Mouse (Mus musculus) heart, embryonic 16.5 days (tissue): ENCODE results near the gene Dbx1. TPM values are rescaled to one million over a fixed set of nuclear protein-coding genes. Genes with fewer than 3 reads are reported as not detected.

ENCODE experiments used
- ATAC-seq: fragments of 200-750 bp; cut with Nextera tagmentation; replicated peaks from 2 replicates; pipeline ENCODE4 v1.8.0; 2017; ENCODE audit warnings: moderate number of reproducible peaks; ENCODE audit not compliant: insufficient read depth, low FRiP score; ENCODE audit errors: extremely low read depth
- H3K27ac ChIP-seq: fragments of 300-500 bp; sonication (generic); 2 replicates; pipeline ENCODE4 v1.5.1; 2014; ENCODE audit warnings: mild to moderate bottlenecking, low read length, control low read depth, moderate library complexity
- H3K27me3 ChIP-seq: fragments of 300-500 bp; sonication (generic); 2 replicates; pipeline ENCODE4 v1.6.1; 2014; ENCODE audit warnings: low read length, mixed read lengths; ENCODE audit not compliant: control insufficient read depth, insufficient read depth
- H3K36me3 ChIP-seq: fragments of 300-500 bp; sonication (generic); 2 replicates; pipeline ENCODE4 v1.6.1; 2014; ENCODE audit not compliant: control insufficient read depth, insufficient read depth
- H3K4me1 ChIP-seq: fragments of 300-500 bp; sonication (generic); 2 replicates; pipeline ENCODE4 v1.6.1; 2014; ENCODE audit warnings: low read length, mixed read lengths; ENCODE audit not compliant: control insufficient read depth, insufficient read depth
- H3K4me2 ChIP-seq: fragments of 300-500 bp; sonication (generic); 2 replicates; pipeline ENCODE4 v1.6.1; 2014; ENCODE audit warnings: low read depth, mild to moderate bottlenecking, control low read depth, low read length
- H3K4me3 ChIP-seq: fragments of 300-500 bp; sonication (generic); 2 replicates; pipeline ENCODE4 v1.5.1; 2014; ENCODE audit warnings: mild to moderate bottlenecking, control low read depth, low read length
- H3K9ac ChIP-seq: fragments of 300-500 bp; sonication (generic); 2 replicates; pipeline ENCODE4 v1.6.1; 2014; ENCODE audit warnings: low read length, control low read depth
- H3K9me3 ChIP-seq: fragments of 300-500 bp; sonication (generic); replicated peaks from 2 replicates; pipeline ENCODE4 v1.6.1; 2016; ENCODE audit warnings: low read length; ENCODE audit not compliant: control insufficient read depth
- WGBS: fragments of 180-500 bp; shearing (Covaris S2); extraction: QIAGEN DNeasy Blood & Tissue Kit; methylation state at CpG from one replicate; pipeline ENCODE4 v1.1.7; 2014; 5-methylcytosine and 5-hydroxymethylcytosine counted together
- polyA plus RNA-seq: library from polyadenylated mRNA; unstranded; fragments of >200 nt; fragmentation: Nextera tagmentation; extraction: Ambion mirVana; gene quantifications from 2 replicates; pipeline ENCODE4 v1.2.1, GENCODE M21; 2015

Gene Dbx1
- polyA plus RNA-seq, 1 experiment from 2014 or later = not detected

DNA sequence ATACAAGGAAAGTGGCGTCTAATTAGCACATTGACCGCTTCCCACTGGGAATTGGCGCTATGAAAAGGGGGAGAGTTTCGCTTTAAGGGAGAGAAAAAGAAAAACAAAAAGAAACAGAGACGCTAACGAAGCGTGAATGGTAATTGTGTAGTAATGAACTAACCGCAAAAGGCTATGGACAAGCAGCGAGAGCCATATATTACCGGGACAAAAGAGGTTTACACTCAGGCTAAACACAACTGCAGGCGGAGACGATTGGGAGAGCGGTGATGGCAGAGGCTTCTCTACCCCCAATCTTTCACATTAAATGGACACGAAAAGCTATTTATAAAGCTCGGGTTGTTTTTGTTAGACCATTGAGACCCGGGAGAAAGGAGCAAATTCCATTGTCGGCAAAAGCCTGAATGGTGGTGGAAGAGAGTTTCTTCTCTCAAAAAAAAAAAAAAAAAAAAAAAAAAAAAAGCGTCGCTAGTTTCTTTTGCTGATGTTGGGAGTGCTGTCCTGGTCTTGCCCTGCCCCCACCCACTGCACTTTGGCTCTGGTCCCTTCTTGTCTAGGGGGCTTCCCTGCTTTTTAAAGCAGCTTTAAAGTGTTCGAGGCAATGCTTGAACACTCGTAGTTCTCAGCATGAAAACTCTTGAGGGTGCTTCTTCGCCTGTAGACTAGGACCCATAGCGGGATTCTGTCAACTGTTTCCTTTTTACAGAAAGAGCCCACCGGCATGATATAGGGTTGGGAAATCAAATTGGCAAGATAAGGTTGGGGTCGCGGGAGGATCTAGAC, 2.2 kb downstream of the Dbx1 start:
- H3K4me3 ChIP-seq = peak overlapping the region; percentile 48
- H3K27ac ChIP-seq = no peak overlapping the region
- H3K36me3 ChIP-seq = no peaks in the 10 kb centered on the region
- WGBS = 1% methylated on average over 25 of the region's 26 CpGs
- peaks cover 13% of the 10 kb centered on the region for H3K4me1 ChIP-seq
- no peaks in the 10 kb centered on the region for H3K9me3 ChIP-seq
- ATAC-seq = no peak
- H3K9ac ChIP-seq = no peak overlapping the region
- peak overlapping the region; percentile 66 for H3K4me2 ChIP-seq
- H3K27me3 ChIP-seq = peaks cover 72% of the 10 kb centered on the region

DNA sequence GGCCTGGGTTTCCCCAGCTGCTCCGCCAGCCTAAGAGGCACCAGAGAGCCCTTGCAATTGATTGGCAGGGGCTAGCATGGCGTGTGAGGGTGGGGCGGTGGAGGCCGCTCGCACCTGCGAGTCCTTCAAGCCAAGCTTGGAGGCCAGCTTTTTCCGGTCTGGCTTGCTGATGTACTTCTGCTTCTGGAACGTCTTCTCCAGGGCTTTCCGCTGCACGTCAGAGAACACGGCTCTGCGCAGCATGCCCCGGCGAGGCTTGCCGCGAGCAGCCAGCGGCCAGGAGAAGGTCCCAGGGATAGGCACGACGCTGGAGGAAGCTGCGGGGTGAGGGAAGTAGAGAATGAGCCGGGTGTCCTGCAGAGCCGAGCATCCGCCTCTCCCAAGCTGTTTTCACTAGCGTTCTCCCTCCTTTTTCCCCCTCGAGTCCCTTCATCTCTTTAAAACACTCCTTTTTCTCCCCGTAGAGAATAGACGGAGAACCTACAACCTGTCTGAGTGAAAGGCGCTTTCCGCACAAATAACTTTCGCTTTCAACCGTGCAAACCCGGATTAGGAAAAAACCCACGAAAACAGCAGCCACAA, 3.2 kb downstream of the Dbx1 start:
- no peaks in the 10 kb centered on the region for H3K9me3 ChIP-seq
- H3K4me2 ChIP-seq = peak overlapping the region; percentile 66
- no peak overlapping the region for H3K27ac ChIP-seq
- no peak overlapping the region for H3K9ac ChIP-seq
- H3K4me3 ChIP-seq = peak overlapping the region; percentile 48
- no peaks in the 10 kb centered on the region for H3K36me3 ChIP-seq
- under 1% methylated on average over 33 of the region's 33 CpGs for WGBS
- peak; percentile 63 for ATAC-seq
- peaks cover 13% of the 10 kb centered on the region for H3K4me1 ChIP-seq
- peaks cover 75% of the 10 kb centered on the region for H3K27me3 ChIP-seq

DNA sequence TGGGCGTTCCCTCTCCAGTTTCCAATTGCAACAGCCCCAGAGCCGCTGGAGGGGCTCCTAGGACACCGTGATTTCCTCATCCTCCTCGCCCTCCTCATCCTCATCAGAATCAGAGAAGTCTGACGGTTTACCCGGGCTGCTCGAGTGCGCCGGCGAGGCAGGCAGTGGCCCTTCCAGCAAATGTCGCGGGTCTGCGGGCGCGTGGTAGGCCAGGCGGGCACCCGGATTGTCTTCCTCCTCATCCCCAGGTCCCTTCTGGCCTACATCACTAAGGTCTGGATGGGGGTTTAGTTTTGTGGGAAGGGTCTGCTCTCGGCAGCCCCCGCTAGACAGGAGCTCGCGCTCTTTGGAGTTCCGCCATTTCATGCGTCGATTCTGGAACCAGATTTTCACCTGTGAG, 4.3 kb downstream of the Dbx1 start:
- no peak overlapping the region for H3K4me2 ChIP-seq
- no peak for ATAC-seq
- H3K27me3 ChIP-seq = peaks cover 75% of the 10 kb centered on the region
- no peak overlapping the region for H3K9ac ChIP-seq
- peak overlapping the region; percentile 0; the same call in 1 of the 2 replicates for H3K4me3 ChIP-seq
- peaks cover 13% of the 10 kb centered on the region for H3K4me1 ChIP-seq
- 3% methylated on average over 24 of the region's 24 CpGs for WGBS
- no peaks in the 10 kb centered on the region for H3K36me3 ChIP-seq
- no peak overlapping the region for H3K27ac ChIP-seq
- no peaks in the 10 kb centered on the region for H3K9me3 ChIP-seq

DNA sequence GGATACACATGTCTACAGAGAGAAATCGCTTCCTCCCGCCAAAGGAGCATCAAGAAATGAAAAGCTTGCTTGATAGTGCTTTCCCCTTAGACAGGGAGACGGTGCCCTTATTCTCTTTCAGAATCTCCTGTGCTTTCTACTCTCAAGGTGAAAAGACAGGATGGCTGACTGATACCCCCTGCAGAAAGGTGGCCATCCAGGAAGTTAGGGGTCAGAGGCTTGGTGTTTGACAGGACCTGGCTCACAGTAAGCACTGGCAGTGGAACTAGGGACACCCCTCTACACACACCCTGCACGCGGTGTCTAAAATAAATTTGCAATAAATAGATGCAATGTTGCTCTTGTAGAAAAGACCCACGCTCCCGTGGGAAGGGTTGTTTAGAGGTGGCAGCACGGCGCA, 4.8 kb downstream of the Dbx1 start:
- Histone ChIP-seq H3K4me3 (no peak overlapping the region), H3K27me3 (peaks cover 75% of the 10 kb centered on the region), H3K4me2 (no peak overlapping the region), H3K9me3 (no peaks in the 10 kb centered on the region), H3K9ac (no peak overlapping the region), H3K27ac (no peak overlapping the region), H3K36me3 (no peaks in the 10 kb centered on the region), H3K4me1 (peaks cover 13% of the 10 kb centered on the region)
- ATAC-seq = no peak
- 13% methylated on average over 9 of the region's 9 CpGs for WGBS

DNA sequence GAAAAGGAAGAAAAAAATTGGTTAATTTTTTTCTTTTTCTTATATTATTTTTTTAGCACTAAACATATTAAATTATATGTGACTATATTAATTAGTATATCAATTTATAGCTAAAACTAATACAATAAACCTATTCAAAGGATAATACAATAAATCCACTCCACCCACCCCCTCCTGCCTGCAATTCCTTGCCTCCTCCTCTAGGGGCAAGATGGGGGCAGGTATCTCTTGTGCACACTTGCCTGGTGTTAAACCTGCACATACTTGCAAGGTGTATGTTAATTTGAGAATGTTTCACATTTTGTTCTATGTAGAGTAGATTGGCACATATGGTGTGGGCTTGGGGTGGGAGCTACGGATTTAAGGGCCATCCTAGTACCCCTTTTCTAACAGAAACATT, 16.5 kb downstream of the Dbx1 start:
- Histone ChIP-seq H3K36me3 (no peaks in the 10 kb centered on the region), H3K9ac (no peak overlapping the region), H3K4me2 (no peak overlapping the region), H3K4me3 (no peak overlapping the region), H3K9me3 (no peaks in the 10 kb centered on the region), H3K4me1 (no peaks in the 10 kb centered on the region), H3K27me3 (0 out of 2 replicates have a peak, but pooled peaks cover 2% of the 10 kb centered on the region), H3K27ac (no peak overlapping the region)
- no peak for ATAC-seq
- WGBS = 68% methylated on average over 1 of the region's 1 CpGs

DNA sequence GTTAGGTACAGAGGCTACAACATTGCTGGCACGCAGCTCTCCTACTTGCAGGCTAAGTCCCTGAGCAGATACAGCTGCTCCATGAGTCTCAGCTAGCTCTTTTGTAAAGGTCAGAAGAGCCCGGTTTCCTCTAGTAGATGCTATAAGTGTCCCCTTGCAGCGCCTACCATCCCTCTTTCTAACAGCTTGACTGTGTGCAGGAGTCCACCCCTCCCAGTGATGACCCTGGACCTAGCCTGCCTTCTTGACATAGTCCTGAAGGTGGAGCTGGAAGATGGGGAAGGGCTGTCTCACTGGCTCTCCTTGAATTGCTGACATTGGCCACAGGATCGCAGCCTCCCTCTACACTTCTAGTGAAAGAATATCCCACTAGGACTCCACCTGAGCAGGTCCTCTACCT, 19.6 kb downstream of the Dbx1 start:
- no peak overlapping the region for H3K9ac ChIP-seq
- 72% methylated on average over 4 of the region's 4 CpGs for WGBS
- H3K36me3 ChIP-seq = no peaks in the 10 kb centered on the region
- no peak overlapping the region for H3K27ac ChIP-seq
- H3K9me3 ChIP-seq = no peaks in the 10 kb centered on the region
- no peaks in the 10 kb centered on the region for H3K4me1 ChIP-seq
- no peak for ATAC-seq
- no peak overlapping the region for H3K4me3 ChIP-seq
- no peak overlapping the region for H3K4me2 ChIP-seq
- no peaks in the 10 kb centered on the region for H3K27me3 ChIP-seq

DNA sequence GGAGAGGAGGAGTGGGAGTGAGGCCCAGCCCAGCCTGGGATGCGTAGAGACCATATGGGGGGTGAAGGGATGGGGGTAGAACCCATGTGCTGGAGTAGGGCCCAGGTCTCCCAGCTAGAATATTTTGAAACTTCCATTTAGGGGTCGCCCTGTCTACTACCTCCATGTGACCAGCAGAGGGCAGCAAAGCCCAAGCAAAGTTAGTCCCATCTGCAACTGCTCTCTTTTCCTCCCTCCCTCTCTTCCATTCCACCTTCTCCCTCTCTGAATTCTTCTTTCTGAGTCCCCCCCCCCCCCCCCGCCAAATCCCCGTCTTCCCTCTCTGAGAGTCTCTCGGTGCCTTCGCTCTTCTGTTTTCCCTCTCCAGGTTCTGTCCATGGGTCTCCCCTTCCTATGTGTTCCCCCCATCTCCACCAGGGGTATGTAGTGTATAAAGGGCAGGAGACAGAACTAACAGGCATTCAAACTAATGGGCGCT, 20.4 kb downstream of the Dbx1 start:
- H3K36me3 ChIP-seq = no peaks in the 10 kb centered on the region
- H3K27me3 ChIP-seq = no peaks in the 10 kb centered on the region
- no peak overlapping the region for H3K9ac ChIP-seq
- H3K27ac ChIP-seq = no peak overlapping the region
- peak overlapping the region; percentile 40; the same call in 1 of the 2 replicates for H3K4me2 ChIP-seq
- no peaks in the 10 kb centered on the region for H3K4me1 ChIP-seq
- ATAC-seq = peak; percentile 47; the same call in 1 of the 2 replicates
- no peaks in the 10 kb centered on the region for H3K9me3 ChIP-seq
- WGBS = 6% methylated on average over 6 of the region's 7 CpGs
- no peak overlapping the region for H3K4me3 ChIP-seq

DNA sequence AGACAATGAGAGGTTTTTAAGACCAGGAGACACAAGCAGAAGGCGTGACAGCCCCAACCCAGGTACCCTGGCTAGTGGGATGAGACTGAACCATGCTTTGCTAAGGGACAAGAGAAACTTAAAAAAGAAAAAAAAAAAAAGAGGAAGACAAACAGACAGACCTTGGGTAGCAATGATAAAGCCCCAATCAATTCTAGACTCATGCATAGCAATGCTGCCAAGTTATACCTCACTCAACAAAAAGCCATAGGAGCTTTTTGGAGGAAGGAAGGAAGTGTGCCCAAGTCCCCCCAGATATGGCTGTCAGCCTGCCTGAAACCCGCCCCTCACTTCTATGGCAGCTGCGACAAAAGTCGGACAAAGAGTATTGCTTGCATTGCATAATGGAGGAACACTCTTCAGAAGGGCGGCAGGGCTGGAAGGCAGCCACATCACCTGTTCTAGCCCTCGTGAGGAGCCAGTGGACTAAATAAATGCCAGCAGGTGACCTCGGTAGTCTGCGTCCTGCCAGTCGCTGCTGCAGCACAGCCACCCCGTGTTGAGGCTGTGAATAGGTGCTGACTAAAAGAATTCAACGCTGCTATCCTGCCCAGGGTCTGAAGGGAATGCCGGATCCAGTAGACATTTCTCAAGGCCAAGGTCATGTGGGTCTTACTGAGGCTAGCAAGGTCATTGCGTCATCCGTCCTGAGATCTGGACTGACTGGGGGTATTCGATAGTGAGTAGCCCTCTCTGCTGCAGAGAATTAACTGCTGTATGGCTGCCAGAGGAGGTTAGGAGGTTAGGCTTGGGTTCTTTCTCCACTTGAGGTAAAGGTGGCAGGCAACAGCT, 31.5 kb downstream of the Dbx1 start:
- no peak overlapping the region for H3K9ac ChIP-seq
- H3K9me3 ChIP-seq = no peaks in the 10 kb centered on the region
- peaks cover 13% of the 10 kb centered on the region; the same call in 1 of the 2 replicates for H3K36me3 ChIP-seq
- 0 out of 2 replicates have a peak, but pooled peaks cover 2% of the 10 kb centered on the region for H3K4me1 ChIP-seq
- WGBS = 71% methylated on average over 15 of the region's 15 CpGs
- no peak overlapping the region for H3K4me2 ChIP-seq
- H3K27ac ChIP-seq = no peak overlapping the region
- H3K4me3 ChIP-seq = no peak overlapping the region
- H3K27me3 ChIP-seq = no peaks in the 10 kb centered on the region
- ATAC-seq = no peak
